Mouse (Mus musculus): ENCODE results near the gene Olfr473. TPM values are rescaled to one million over a fixed set of nuclear protein-coding genes. Genes with fewer than 3 reads are reported as not detected.
"Not testable (repeated sequence)": the region's sequence is repeated elsewhere in the genome, so short reads cannot be mapped to it uniquely, and the experiment has no call there.

Gene Olfr473
- not detected in 2 replicates for polyA plus RNA-seq (2014; fragmentation: Nextera tagmentation; extraction: Ambion mirVana)

DNA sequence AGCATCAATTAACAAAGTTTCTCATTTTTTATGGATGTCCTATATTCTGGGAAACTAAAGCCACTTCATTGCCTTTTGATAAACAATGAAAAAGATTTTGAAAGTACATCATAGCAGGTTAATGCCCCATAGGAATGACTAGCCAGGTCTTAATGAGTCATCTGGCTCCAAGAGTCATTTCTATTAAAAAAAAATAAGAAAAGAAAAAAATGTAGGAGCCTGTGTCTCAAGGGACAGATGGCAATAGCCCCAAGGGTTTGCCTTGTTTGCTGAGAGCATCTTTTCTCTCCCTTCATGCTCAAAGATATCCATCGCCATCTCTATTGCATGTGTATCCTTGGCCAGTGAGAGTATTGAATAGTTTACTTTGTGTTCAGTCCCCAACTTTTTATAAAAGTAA is at the start of gene Olfr473:
Gene Olfr473 (plus strand): TSS at position 301 of the 400 bp plus-strand sequence.
- Histone ChIP-seq H3K4me1 (ENCODE audit: control insufficient read depth, insufficient read depth, low read length) (no peaks in the 10 kb centered on the region), H3K27me3 (ENCODE audit: control insufficient read depth, insufficient read depth, low read length) (no peaks in the 10 kb centered on the region), H3K27ac (ENCODE audit: low read depth, low read length) (no peak within 1 kb of the TSS), H3K4me3 (ENCODE audit: low read length) (no peak within 1 kb of the TSS), H3K36me3 (ENCODE audit: control insufficient read depth, insufficient read depth, low read length) (no peaks in the 10 kb centered on the region), H3K4me2 (replicated peaks; ENCODE audit: low read depth, low read length) (no peak within 1 kb of the TSS), H3K9ac (ENCODE audit: low read depth, low read length) (no peak within 1 kb of the TSS), H3K9me3 (ENCODE audit: control insufficient read depth, low read length) (no peaks in the 10 kb centered on the region)
- 100% methylated on average over 1 of the region's 1 CpGs for WGBS
- ATAC-seq (ENCODE audit: low FRiP score, low TSS enrichment): no peak

DNA sequence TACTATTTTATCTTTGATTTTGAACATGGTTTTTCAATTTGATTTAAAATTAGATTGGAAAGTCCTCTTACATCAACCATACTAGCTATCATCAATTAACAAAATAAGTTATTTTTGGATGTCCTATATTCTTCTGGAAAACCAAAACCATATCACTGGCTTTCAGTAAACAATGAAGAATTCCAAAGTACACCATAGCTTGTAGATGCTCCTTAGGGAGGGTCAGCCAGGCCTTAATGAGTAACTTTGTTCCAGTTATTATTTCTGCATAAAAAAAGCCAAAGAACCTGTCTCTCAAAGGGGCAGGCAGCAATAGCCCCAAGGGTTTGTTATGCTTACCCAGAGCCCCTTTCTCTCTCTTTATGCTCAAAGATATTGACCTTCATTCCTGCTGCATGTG is 32.6 kb upstream of the Olfr473 start, which contains the start of gene Olfr472:
Gene Olfr472 (plus strand): TSS at position 301 of the 400 bp plus-strand sequence.
- Histone ChIP-seq H3K9ac (ENCODE audit: low read depth, low read length) (no peak within 1 kb of the TSS), H3K4me3 (ENCODE audit: low read length) (no peak within 1 kb of the TSS), H3K36me3 (ENCODE audit: control insufficient read depth, insufficient read depth, low read length) (no peaks in the 10 kb centered on the region), H3K27ac (ENCODE audit: low read depth, low read length) (no peak within 1 kb of the TSS), H3K27me3 (ENCODE audit: control insufficient read depth, insufficient read depth, low read length) (no peaks in the 10 kb centered on the region), H3K9me3 (ENCODE audit: control insufficient read depth, low read length) (no peaks in the 10 kb centered on the region), H3K4me1 (ENCODE audit: control insufficient read depth, insufficient read depth, low read length) (no peaks in the 10 kb centered on the region), H3K4me2 (replicated peaks; ENCODE audit: low read depth, low read length) (no peak within 1 kb of the TSS)
- no peak for ATAC-seq (ENCODE audit: low FRiP score, low TSS enrichment)

DNA sequence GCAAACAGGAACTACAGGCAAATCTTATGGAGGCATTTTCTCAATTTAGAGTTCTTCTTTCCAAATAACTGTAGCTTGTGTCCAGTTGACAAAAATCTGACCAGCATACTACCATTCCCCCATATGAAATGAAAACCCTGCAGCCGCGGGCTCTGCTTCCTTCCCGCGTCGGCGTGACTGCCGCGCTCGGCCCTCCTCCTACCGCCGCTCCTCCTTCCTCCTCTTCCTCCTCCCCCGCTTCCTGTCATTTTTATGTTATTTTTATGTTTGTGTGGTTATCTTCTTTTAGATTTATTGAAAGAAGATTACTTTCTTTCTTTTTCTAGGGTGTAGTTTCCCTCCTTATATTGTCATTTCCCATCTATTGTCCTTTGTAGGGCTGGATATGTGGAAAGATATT is 22.3 kb downstream of the Olfr473 start:
- H3K36me3 ChIP-seq (ENCODE audit: control insufficient read depth, insufficient read depth, low read length); H3K4me3 ChIP-seq (ENCODE audit: low read length); H3K27me3 ChIP-seq (ENCODE audit: control insufficient read depth, insufficient read depth, low read length); H3K9me3 ChIP-seq (ENCODE audit: control insufficient read depth, low read length); H3K4me2 ChIP-seq (replicated peaks; ENCODE audit: low read depth, low read length); H3K9ac ChIP-seq (ENCODE audit: low read depth, low read length); H3K4me1 ChIP-seq (ENCODE audit: control insufficient read depth, insufficient read depth, low read length); ATAC-seq (ENCODE audit: low FRiP score, low TSS enrichment); H3K27ac ChIP-seq (ENCODE audit: low read depth, low read length): not testable (repeated sequence)
- WGBS: 96% methylated on average over 12 of the region's 12 CpGs

DNA sequence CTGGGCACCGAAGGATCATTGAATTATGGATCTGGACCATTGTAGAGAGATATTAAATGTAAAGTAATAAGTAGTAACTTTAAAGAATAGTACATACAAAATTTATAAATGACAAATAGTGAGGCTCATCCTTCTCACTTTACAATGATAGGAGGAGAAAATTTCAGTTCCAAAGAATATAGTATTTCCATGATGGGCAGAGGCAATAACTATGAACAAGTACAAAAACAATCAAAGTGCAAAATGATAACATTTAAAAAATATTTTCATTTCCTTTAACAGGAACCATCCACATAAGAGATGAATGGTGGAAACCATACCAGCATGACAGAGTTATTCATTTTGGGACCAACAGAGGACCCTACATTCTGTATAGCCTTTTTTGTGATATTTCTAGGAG is 24.1 kb downstream of the Olfr473 start, which contains the start of gene Olfr474:
Gene Olfr474 (plus strand): TSS at position 301 of the 400 bp plus-strand sequence.
- H3K36me3 ChIP-seq (ENCODE audit: control insufficient read depth, insufficient read depth, low read length): no peaks in the 10 kb centered on the region
- no peak within 1 kb of the TSS for H3K4me2 ChIP-seq (replicated peaks; ENCODE audit: low read depth, low read length)
- H3K9ac ChIP-seq (ENCODE audit: low read depth, low read length): no peak within 1 kb of the TSS
- WGBS: 87% methylated on average over 1 of the region's 1 CpGs
- H3K4me3 ChIP-seq (ENCODE audit: low read length): no peak within 1 kb of the TSS
- no peak for ATAC-seq (ENCODE audit: low FRiP score, low TSS enrichment)
- no peaks in the 10 kb centered on the region for H3K27me3 ChIP-seq (ENCODE audit: control insufficient read depth, insufficient read depth, low read length)
- no peaks in the 10 kb centered on the region for H3K9me3 ChIP-seq (ENCODE audit: control insufficient read depth, low read length)
- no peak within 1 kb of the TSS for H3K27ac ChIP-seq (ENCODE audit: low read depth, low read length)
- no peaks in the 10 kb centered on the region for H3K4me1 ChIP-seq (ENCODE audit: control insufficient read depth, insufficient read depth, low read length)

DNA sequence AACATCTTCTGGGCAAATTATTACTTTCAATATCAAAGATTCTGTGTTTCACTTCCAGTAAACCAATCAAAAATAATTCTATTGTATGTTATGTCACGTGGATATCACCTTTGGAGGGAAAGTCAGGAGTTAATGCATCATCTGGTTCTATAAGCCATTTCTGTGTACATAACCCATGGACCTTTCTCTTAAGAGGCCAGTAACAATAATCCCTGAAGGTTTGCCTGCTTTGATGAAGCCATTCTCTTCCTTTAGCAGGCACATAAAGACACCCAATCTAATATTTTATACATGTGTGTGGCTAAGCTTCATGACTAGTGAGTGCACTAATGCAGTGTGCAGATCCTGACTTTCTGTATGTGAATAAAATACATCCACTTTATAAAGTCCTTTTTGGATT is 34.3 kb downstream of the Olfr473 start, which contains the start of gene Olfr476:
Gene Olfr476 (plus strand): TSS at position 301 of the 400 bp plus-strand sequence.
- Histone ChIP-seq H3K4me3 (ENCODE audit: low read length) (no peak within 1 kb of the TSS), H3K4me1 (ENCODE audit: control insufficient read depth, insufficient read depth, low read length) (no peaks in the 10 kb centered on the region), H3K9me3 (ENCODE audit: control insufficient read depth, low read length) (no peaks in the 10 kb centered on the region), H3K27ac (ENCODE audit: low read depth, low read length) (no peak within 1 kb of the TSS), H3K4me2 (replicated peaks; ENCODE audit: low read depth, low read length) (no peak within 1 kb of the TSS), H3K27me3 (ENCODE audit: control insufficient read depth, insufficient read depth, low read length) (no peaks in the 10 kb centered on the region), H3K36me3 (ENCODE audit: control insufficient read depth, insufficient read depth, low read length) (no peaks in the 10 kb centered on the region), H3K9ac (ENCODE audit: low read depth, low read length) (no peak within 1 kb of the TSS)
- no peak for ATAC-seq (ENCODE audit: low FRiP score, low TSS enrichment)
- 50% methylated on average over 1 of the region's 1 CpGs for WGBS

Other genes starting within 250 kb of the Olfr473 start
- 0.10 and 0.30 TPM in 2 replicates for gene Cyb5r2, start 172.4 kb upstream of the Olfr473 start, polyA plus RNA-seq (2014; fragmentation: Nextera tagmentation; extraction: Ambion mirVana)
- not detected in 2 replicates for gene Ovch2, start 129.2 kb upstream of the Olfr473 start, polyA plus RNA-seq (2014; fragmentation: Nextera tagmentation; extraction: Ambion mirVana)
- gene Olfr467, start 118.2 kb upstream of the Olfr473 start, polyA plus RNA-seq (2014; fragmentation: Nextera tagmentation; extraction: Ambion mirVana): not detected in 2 replicates
- gene Olfr469, start 104.9 kb upstream of the Olfr473 start, polyA plus RNA-seq (2014; fragmentation: Nextera tagmentation; extraction: Ambion mirVana): not detected in 2 replicates
- not detected in 2 replicates for gene Olfr470, start 83.0 kb upstream of the Olfr473 start, polyA plus RNA-seq (2014; fragmentation: Nextera tagmentation; extraction: Ambion mirVana)
- gene Olfr472, start 32.5 kb upstream of the Olfr473 start, polyA plus RNA-seq (2014; fragmentation: Nextera tagmentation; extraction: Ambion mirVana): not detected in 2 replicates
- gene Olfr474, start 24.2 kb downstream of the Olfr473 start, polyA plus RNA-seq (2014; fragmentation: Nextera tagmentation; extraction: Ambion mirVana): not detected in 2 replicates
- not detected in 2 replicates for gene Olfr476, start 34.4 kb downstream of the Olfr473 start, polyA plus RNA-seq (2014; fragmentation: Nextera tagmentation; extraction: Ambion mirVana)
- gene Olfr477, start 56.2 kb downstream of the Olfr473 start, polyA plus RNA-seq (2014; fragmentation: Nextera tagmentation; extraction: Ambion mirVana): not detected in 2 replicates
- gene Olfr478, start 103.5 kb downstream of the Olfr473 start, polyA plus RNA-seq (2014; fragmentation: Nextera tagmentation; extraction: Ambion mirVana): not detected in 2 replicates
- not detected in 2 replicates for gene Olfr479, start 120.2 kb downstream of the Olfr473 start, polyA plus RNA-seq (2014; fragmentation: Nextera tagmentation; extraction: Ambion mirVana)
- gene Olfr480, start 136.9 kb downstream of the Olfr473 start, polyA plus RNA-seq (2014; fragmentation: Nextera tagmentation; extraction: Ambion mirVana): not detected in 2 replicates
- gene Olfr481, start 149.4 kb downstream of the Olfr473 start, polyA plus RNA-seq (2014; fragmentation: Nextera tagmentation; extraction: Ambion mirVana): not detected in 2 replicates
- gene Olfr482, start 167.1 kb downstream of the Olfr473 start, polyA plus RNA-seq (2014; fragmentation: Nextera tagmentation; extraction: Ambion mirVana): 0.09 TPM in 1 of 2 replicates, not detected in the other
- gene Olfr483, start 170.4 kb downstream of the Olfr473 start, polyA plus RNA-seq (2014; fragmentation: Nextera tagmentation; extraction: Ambion mirVana): not detected in 2 replicates
- not detected in 2 replicates for gene Olfr484, start 197.0 kb downstream of the Olfr473 start, polyA plus RNA-seq (2014; fragmentation: Nextera tagmentation; extraction: Ambion mirVana)
- gene Olfr485, start 229.4 kb downstream of the Olfr473 start, polyA plus RNA-seq (2014; fragmentation: Nextera tagmentation; extraction: Ambion mirVana): not detected in 2 replicates
- not detected in 2 replicates for gene Olfr486, start 242.3 kb downstream of the Olfr473 start, polyA plus RNA-seq (2014; fragmentation: Nextera tagmentation; extraction: Ambion mirVana)

Measured in kidney, embryonic 14.5 days (tissue).